In genomic region chr5:137333512-137334174, GRCm38 (mm10) we compare ENCODE assay signal across 8 mouse cellular contexts. TPM values are rescaled to one million over a fixed set of nuclear protein-coding genes. Genes with fewer than 3 reads are reported as not detected.
DNase-seq lines count a peak whose midpoint lies in the region; ATAC-seq lines count a peak whose summit lies in the region.

Gene Slc12a9 (minus strand): TSS chr5:137333597.

- peak within 1 kb of the TSS; percentile 76 for H3K4me3 ChIP-seq in hindbrain, embryonic 15.5 days
- H3K4me3 ChIP-seq in macrophage (ENCODE audit: inconsistent target), result peak within 1 kb of the TSS; percentile 66

- peaks cover 27% of the 10 kb centered on the region for H3K4me1 ChIP-seq in hindbrain, embryonic 15.5 days (replicated peaks)

- ATAC-seq in hindbrain, embryonic 15.5 days (ENCODE audit: low FRiP score, low read depth), result peak; percentile 92

- peak within 1 kb of the TSS; percentile 87 for H3K9ac ChIP-seq in hindbrain, embryonic 15.5 days

- H3K4me2 ChIP-seq in hindbrain, embryonic 15.5 days, result peak within 1 kb of the TSS; percentile 99

- peaks cover 29% of the 10 kb centered on the region for H3K79me2 ChIP-seq in macrophage (ENCODE audit: inconsistent target)

- H3K27ac ChIP-seq in hindbrain, embryonic 15.5 days (replicated peaks), result peak within 1 kb of the TSS; percentile 80
- peak within 1 kb of the TSS; percentile 28; the same call in 1 of the 2 replicates for H3K27ac ChIP-seq in macrophage

- DNase-seq in T-cell, adult 2 months (ENCODE audit: low spot score), result peak; percentile 89
- peak; percentile 91 to 93 for DNase-seq in cerebellum, postnatal 36 days
- peak; percentile 88 to 92 for DNase-seq in frontal cortex, postnatal 36 days (ENCODE audit: low spot score in 2 of 2)
- peak; percentile 93 to 95 for DNase-seq in left cerebral cortex, adult 18-20 months (ENCODE audit: low spot score in 2 of 2)
- peak; percentile 93 for DNase-seq in right cerebral cortex, adult 18-20 months
- DNase-seq in urinary bladder, postnatal 10 days (ENCODE audit: low spot score), result peak; percentile 77

- 1% methylated on average over 44 of the region's 44 CpGs for WGBS in hindbrain, embryonic 15.5 days
- WGBS in macrophage (ENCODE audit: missing documents), result under 1% methylated on average over 44 of the region's 44 CpGs

- no peaks in the 10 kb centered on the region for H3K9me3 ChIP-seq in hindbrain, embryonic 15.5 days

- no peaks in the 10 kb centered on the region for H3K36me3 ChIP-seq in hindbrain, embryonic 15.5 days
- peaks cover 4% of the 10 kb centered on the region; the same call in 1 of the 2 replicates for H3K36me3 ChIP-seq in macrophage (ENCODE audit: inconsistent target)

- H3K27me3 ChIP-seq in hindbrain, embryonic 15.5 days, result no peaks in the 10 kb centered on the region

RNA-seq across cellular contexts. Expression of gene Slc12a9, which starts in this region (rescaled TPM):
- polyA plus RNA-seq in hindbrain, embryonic 15.5 days (2015; fragmentation: Nextera tagmentation; extraction: Ambion mirVana), result 24.6 and 26.8 TPM in 2 replicates
- 10 to 100 TPM; 20.3 to 23.9 TPM for total RNA-seq in left cerebral cortex, adult 18-20 months (2021)
- 100 to 1,000 TPM in 6 of 26 experiments, 10 to 100 TPM in 20; 11.3 to 167 (median 61.2) TPM for total RNA-seq in macrophage (2018; cell fraction: chromatin; rRNA removed)
- 10 to 100 TPM in 25 of 26 experiments, 1 to 10 TPM in 1; 9.3 to 53.3 (median 22.2) TPM for total RNA-seq in macrophage (2018; cell fraction: cytosol; rRNA removed)
- total RNA-seq in macrophage (2018; cell fraction: nucleus; rRNA removed), result 100 to 1,000 TPM in 2 of 26 experiments, 10 to 100 TPM in 24; 16.9 to 121 (median 64.3) TPM
- 6.9 to 28.0 TPM (median 11.2 TPM) in 3 replicates for polyA plus RNA-seq in macrophage (2018)

Comparison
In these comparisons a context has a peak if more than half of its experiments do, and no peak if none do; other contexts are left out.
1. Peak in every context shown above with its lines: DNase-seq, ATAC-seq, H3K4me3 ChIP-seq and H3K27ac ChIP-seq.